Mouse (Mus musculus) liver, embryonic 13.5 days (tissue): ENCODE results near the gene Adam22. TPM values are rescaled to one million over a fixed set of nuclear protein-coding genes. Genes with fewer than 3 reads are reported as not detected.

ENCODE experiments used
- ATAC-seq: fragments of 200-750 bp; cut with Nextera tagmentation; 2 replicates; pipeline ENCODE4 v1.8.0; 2017; ENCODE audit warnings: low read depth, mild to moderate bottlenecking, moderate number of reproducible peaks, moderate library complexity
- DNase-seq: peaks from one replicate; pipeline ENCODE4 v3.0.0; 2022
- H3K27ac ChIP-seq: fragments of 300-500 bp; sonication (generic); 2 replicates; pipeline ENCODE4 v1.5.1; 2015; ENCODE audit warnings: moderate library complexity, mild to moderate bottlenecking, inconsistent platforms
- H3K27me3 ChIP-seq: fragments of 300-500 bp; sonication (generic); 2 replicates; pipeline ENCODE4 v1.6.1; 2015; ENCODE audit warnings: mild to moderate bottlenecking, inconsistent platforms
- H3K36me3 ChIP-seq: fragments of 300-500 bp; sonication (generic); 2 replicates; pipeline ENCODE4 v1.6.1; 2015; ENCODE audit warnings: mild to moderate bottlenecking, inconsistent platforms
- H3K4me1 ChIP-seq: fragments of 300-500 bp; sonication (generic); replicated peaks from 2 replicates; pipeline ENCODE4 v1.6.1; 2015; ENCODE audit warnings: inconsistent platforms
- H3K4me2 ChIP-seq: fragments of 300-500 bp; sonication (generic); 2 replicates; pipeline ENCODE4 v1.6.1; 2015; ENCODE audit warnings: inconsistent platforms, mild to moderate bottlenecking, moderate library complexity
- H3K4me3 ChIP-seq: fragments of 300-500 bp; sonication (generic); replicated peaks from 2 replicates; pipeline ENCODE4 v1.5.1; 2015; ENCODE audit warnings: mild to moderate bottlenecking, inconsistent platforms
- H3K9ac ChIP-seq: fragments of 300-500 bp; sonication (generic); 2 replicates; pipeline ENCODE4 v1.6.1; 2015; ENCODE audit warnings: mild to moderate bottlenecking, inconsistent platforms
- H3K9me3 ChIP-seq: fragments of 300-500 bp; sonication (generic); replicated peaks from 2 replicates; pipeline ENCODE4 v1.6.1; 2016; ENCODE audit warnings: inconsistent platforms
- WGBS: fragments of 180-500 bp; shearing (Covaris S2); methylation state at CpG from one replicate; pipeline ENCODE4 v1.1.7; 2015; ENCODE audit not compliant: insufficient replicate concordance; 5-methylcytosine and 5-hydroxymethylcytosine counted together
- polyA plus RNA-seq: library from polyadenylated mRNA; unstranded; fragments of >200 nt; fragmentation: Nextera tagmentation; extraction: Ambion mirVana; gene quantifications from 2 replicates; pipeline ENCODE4 v1.2.1, GENCODE M21; 2015

The Adam22 gene
- polyA plus RNA-seq, 1 experiment from 2014 or later, result 0.40 TPM

- no peak overlapping the region for H3K27ac ChIP-seq
- no peaks in the 10 kb centered on the region for H3K27me3 ChIP-seq
- no peak for DNase-seq
- H3K36me3 ChIP-seq, result no peaks in the 10 kb centered on the region
- H3K4me3 ChIP-seq, result no peak overlapping the region
- no peak for ATAC-seq
- H3K4me1 ChIP-seq, result no peaks in the 10 kb centered on the region
- H3K9ac ChIP-seq, result no peak overlapping the region
- WGBS, result 77% methylated on average over 2 of the region's 2 CpGs
- no peak overlapping the region for H3K4me2 ChIP-seq
- H3K9me3 ChIP-seq, result no peaks in the 10 kb centered on the region
Measured at GRCm38 (mm10) chr5:8146146-8146545, 221.8 kb downstream of the Adam22 start.

- H3K27me3 ChIP-seq, result no peaks in the 10 kb centered on the region
- H3K4me1 ChIP-seq, result no peaks in the 10 kb centered on the region
- no peak overlapping the region for H3K9ac ChIP-seq
- WGBS, result 69% methylated on average over 5 of the region's 5 CpGs
- no peaks in the 10 kb centered on the region for H3K9me3 ChIP-seq
- no peak overlapping the region for H3K4me2 ChIP-seq
- H3K4me3 ChIP-seq, result no peak overlapping the region
- no peak overlapping the region for H3K27ac ChIP-seq
- ATAC-seq (no peak), DNase-seq (no peak)
- no peaks in the 10 kb centered on the region for H3K36me3 ChIP-seq
Measured at GRCm38 (mm10) chr5:8145473-8145872, 222.5 kb downstream of the Adam22 start.

- Histone ChIP-seq H3K36me3 (no peaks in the 10 kb centered on the region), H3K4me1 (no peaks in the 10 kb centered on the region), H3K4me3 (no peak overlapping the region), H3K9ac (no peak overlapping the region), H3K27me3 (no peaks in the 10 kb centered on the region), H3K27ac (no peak overlapping the region), H3K4me2 (no peak overlapping the region), H3K9me3 (no peaks in the 10 kb centered on the region)
- DNase-seq (no peak), ATAC-seq (no peak)
- WGBS, result 57% methylated on average over 5 of the region's 5 CpGs
Measured at GRCm38 (mm10) chr5:8132546-8132945, 235.4 kb downstream of the Adam22 start.

- no peak overlapping the region for H3K4me2 ChIP-seq
- no peak overlapping the region for H3K27ac ChIP-seq
- H3K9me3 ChIP-seq, result no peaks in the 10 kb centered on the region
- H3K4me1 ChIP-seq, result no peaks in the 10 kb centered on the region
- H3K27me3 ChIP-seq, result no peaks in the 10 kb centered on the region
- WGBS, result 69% methylated on average over 8 of the region's 8 CpGs
- ATAC-seq (no peak), DNase-seq (no peak)
- H3K4me3 ChIP-seq, result no peak overlapping the region
- no peaks in the 10 kb centered on the region for H3K36me3 ChIP-seq
- H3K9ac ChIP-seq, result no peak overlapping the region
Measured at GRCm38 (mm10) chr5:8131918-8132317, 236.0 kb downstream of the Adam22 start.

GRCm38 (mm10) chr5:8129750-8130149 lies 238.2 kb downstream of the Adam22 start:
- no peaks in the 10 kb centered on the region for H3K36me3 ChIP-seq
- H3K4me3 ChIP-seq, result no peak overlapping the region
- no peak overlapping the region for H3K9ac ChIP-seq
- no peak overlapping the region for H3K4me2 ChIP-seq
- WGBS, result 55% methylated on average over 2 of the region's 2 CpGs
- no peak for ATAC-seq
- H3K9me3 ChIP-seq, result no peaks in the 10 kb centered on the region
- H3K4me1 ChIP-seq, result no peaks in the 10 kb centered on the region
- no peak overlapping the region for H3K27ac ChIP-seq
- DNase-seq, result no peak
- no peaks in the 10 kb centered on the region for H3K27me3 ChIP-seq

GRCm38 (mm10) chr5:8120926-8121325 lies 247.0 kb downstream of the Adam22 start:
- no peaks in the 10 kb centered on the region for H3K27me3 ChIP-seq
- H3K27ac ChIP-seq, result no peak overlapping the region
- no peaks in the 10 kb centered on the region for H3K4me1 ChIP-seq
- no peaks in the 10 kb centered on the region for H3K9me3 ChIP-seq
- ATAC-seq, result no peak
- WGBS, result 60% methylated on average over 3 of the region's 3 CpGs
- no peak overlapping the region for H3K4me2 ChIP-seq
- DNase-seq, result no peak
- no peaks in the 10 kb centered on the region for H3K36me3 ChIP-seq
- H3K9ac ChIP-seq, result no peak overlapping the region
- no peak overlapping the region for H3K4me3 ChIP-seq

- Histone ChIP-seq H3K27ac (no peak overlapping the region), H3K4me2 (no peak overlapping the region), H3K9me3 (no peaks in the 10 kb centered on the region), H3K4me3 (no peak overlapping the region), H3K9ac (no peak overlapping the region), H3K36me3 (no peaks in the 10 kb centered on the region), H3K27me3 (no peaks in the 10 kb centered on the region), H3K4me1 (no peaks in the 10 kb centered on the region)
- no peak for DNase-seq
- WGBS, result 51% methylated on average over 2 of the region's 2 CpGs
- no peak for ATAC-seq
Measured at GRCm38 (mm10) chr5:8120087-8120486, 247.9 kb downstream of the Adam22 start.

- H3K27ac ChIP-seq, result no peak overlapping the region
- H3K4me2 ChIP-seq, result no peak overlapping the region
- DNase-seq (no peak), ATAC-seq (no peak)
- H3K4me3 ChIP-seq, result no peak overlapping the region
- no peaks in the 10 kb centered on the region for H3K4me1 ChIP-seq
- 62% methylated on average over 5 of the region's 5 CpGs for WGBS
- no peaks in the 10 kb centered on the region for H3K36me3 ChIP-seq
- no peaks in the 10 kb centered on the region for H3K27me3 ChIP-seq
- H3K9me3 ChIP-seq, result no peaks in the 10 kb centered on the region
- no peak overlapping the region for H3K9ac ChIP-seq
Measured at GRCm38 (mm10) chr5:8116561-8117168, 251.3 kb downstream of the Adam22 start.

- no peaks in the 10 kb centered on the region for H3K27me3 ChIP-seq
- ATAC-seq (no peak), DNase-seq (no peak)
- WGBS, result 68% methylated on average over 5 of the region's 5 CpGs
- no peak overlapping the region for H3K9ac ChIP-seq
- H3K27ac ChIP-seq, result no peak overlapping the region
- no peak overlapping the region for H3K4me2 ChIP-seq
- H3K4me1 ChIP-seq, result no peaks in the 10 kb centered on the region
- no peaks in the 10 kb centered on the region for H3K36me3 ChIP-seq
- H3K4me3 ChIP-seq, result no peak overlapping the region
- no peaks in the 10 kb centered on the region for H3K9me3 ChIP-seq
Measured at GRCm38 (mm10) chr5:8112246-8112645, 255.7 kb downstream of the Adam22 start.

- Histone ChIP-seq H3K27me3 (no peaks in the 10 kb centered on the region), H3K27ac (no peak overlapping the region), H3K9me3 (no peaks in the 10 kb centered on the region), H3K9ac (no peak overlapping the region), H3K4me3 (no peak overlapping the region), H3K4me2 (no peak overlapping the region), H3K36me3 (no peaks in the 10 kb centered on the region), H3K4me1 (no peaks in the 10 kb centered on the region)
- WGBS, result 74% methylated on average over 3 of the region's 3 CpGs
- DNase-seq (no peak), ATAC-seq (no peak)
Measured at GRCm38 (mm10) chr5:8111691-8112090, 256.3 kb downstream of the Adam22 start.

- no peak overlapping the region for H3K4me2 ChIP-seq
- no peak overlapping the region for H3K9ac ChIP-seq
- H3K27ac ChIP-seq, result no peak overlapping the region
- no peaks in the 10 kb centered on the region for H3K9me3 ChIP-seq
- 50% methylated on average over 1 of the region's 1 CpGs for WGBS
- H3K36me3 ChIP-seq, result no peaks in the 10 kb centered on the region
- H3K27me3 ChIP-seq, result no peaks in the 10 kb centered on the region
- H3K4me1 ChIP-seq, result no peaks in the 10 kb centered on the region
- DNase-seq (no peak), ATAC-seq (no peak)
- no peak overlapping the region for H3K4me3 ChIP-seq
Measured at GRCm38 (mm10) chr5:8095689-8096088, 272.3 kb downstream of the Adam22 start.

GRCm38 (mm10) chr5:8094921-8095320 lies 273.0 kb downstream of the Adam22 start:
- H3K9me3 ChIP-seq, result no peaks in the 10 kb centered on the region
- no peak overlapping the region for H3K9ac ChIP-seq
- DNase-seq (no peak), ATAC-seq (no peak)
- H3K4me3 ChIP-seq, result no peak overlapping the region
- no peak overlapping the region for H3K27ac ChIP-seq
- H3K4me2 ChIP-seq, result no peak overlapping the region
- no peaks in the 10 kb centered on the region for H3K36me3 ChIP-seq
- H3K4me1 ChIP-seq, result no peaks in the 10 kb centered on the region
- H3K27me3 ChIP-seq, result no peaks in the 10 kb centered on the region
- 68% methylated on average over 5 of the region's 5 CpGs for WGBS
